Mouse (Mus musculus): ENCODE measurements around the gene Gm20877.
"Not testable (repeated sequence)": the region's sequence is repeated elsewhere in the genome, so short reads cannot be mapped to it uniquely, and the experiment has no call there.

The Gm20877 gene

DNA sequence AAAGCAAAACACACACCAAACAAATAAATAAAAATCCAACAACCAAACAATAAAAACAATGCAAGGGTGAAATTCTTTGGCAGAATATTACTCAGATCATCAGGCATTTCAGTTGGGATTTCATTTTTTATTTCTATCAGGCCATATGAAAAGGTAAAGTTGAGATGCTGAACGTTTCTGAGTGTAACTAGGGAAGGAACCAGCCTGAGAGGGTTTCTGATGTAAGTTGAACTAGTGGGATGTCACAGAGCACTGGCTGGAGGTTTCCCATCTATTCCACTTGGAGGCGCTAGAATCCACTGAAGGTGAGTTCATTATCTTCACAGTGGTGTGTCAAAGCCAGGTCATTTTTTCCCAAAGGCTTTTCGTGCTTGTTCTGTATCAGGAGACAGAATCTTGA is at the start of gene Gm20877:
Gene Gm20877 (plus strand): TSS at position 301 of the 400 bp plus-strand sequence.
- not testable (repeated sequence) for DNase-seq (ENCODE audit: low spot score)
